In the genomic region with DNA sequence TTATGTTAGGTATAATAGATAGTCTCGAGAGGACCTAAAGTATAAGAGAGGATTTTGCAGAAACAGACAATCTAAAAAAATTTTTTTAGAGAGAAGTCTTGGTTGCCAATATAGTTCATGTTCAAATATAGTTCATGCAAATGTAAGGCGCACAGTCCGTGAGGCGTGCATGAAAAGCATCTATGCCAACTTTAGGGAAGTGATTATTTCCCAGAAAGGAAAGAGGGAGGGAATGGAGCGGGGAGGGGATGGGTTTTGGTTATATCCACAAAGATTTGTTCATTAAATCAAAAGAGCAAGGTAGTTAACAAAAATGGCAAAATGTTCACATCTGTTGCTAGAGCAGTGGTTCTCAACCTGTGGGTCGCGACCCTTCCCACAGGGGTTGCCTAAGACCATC, we compare ENCODE assay signal across 24 mouse cellular contexts.
A peak's percentile ranks its signal among the peaks of the same experiment; 100 is the strongest.
DNase-seq lines count a peak whose midpoint lies in the region; ATAC-seq and TF ChIP-seq lines count a peak whose summit lies in the region.
"Had no signal": no experiment of that assay in that cellular context is flagged by ENCODE, and none has a peak within 500 bp of the region (broad histone marks: within the 10 kb centered on the region; RNA-seq: fewer than 3 reads in every experiment).

No protein-coding gene starts in this region.

- H3K27me3 ChIP-seq in forebrain, postnatal 0 days (ENCODE audit: insufficient read depth, low read length): no peaks in the 10 kb centered on the region
- H3K27me3 ChIP-seq in forebrain, embryonic 16.5 days (replicated peaks; ENCODE audit: control insufficient read depth, insufficient read depth, low read length): no peaks in the 10 kb centered on the region
- H3K27me3 ChIP-seq: embryonic facial prominence, embryonic 13.5 days; embryonic facial prominence, embryonic 15.5 days; forebrain, embryonic 12.5 days had no signal

- TF ChIP-seq CTCF in forebrain, postnatal 0 days (IDR thresholded peaks at IDR 0.05; ENCODE audit: low read depth): no peak
- TF ChIP-seq CTCF in left cerebral cortex, adult 2 months (IDR thresholded peaks at IDR 0.05): no peak

- H3K4me3 ChIP-seq in forebrain, postnatal 0 days (ENCODE audit: low read depth, low read length): no peak overlapping the region
- no peak overlapping the region for H3K4me3 ChIP-seq in forebrain, embryonic 16.5 days (replicated peaks; ENCODE audit: low read length)
- no peak overlapping the region for H3K4me3 ChIP-seq in left cerebral cortex, adult 2 months
- H3K4me3 ChIP-seq: embryonic facial prominence, embryonic 13.5 days; embryonic facial prominence, embryonic 15.5 days; erythroblast, embryonic 14.5 days; forebrain, embryonic 10.5 days; forebrain, embryonic 12.5 days had no signal

- no peaks in the 10 kb centered on the region for H3K36me3 ChIP-seq in forebrain, postnatal 0 days (ENCODE audit: insufficient read depth)
- H3K36me3 ChIP-seq in forebrain, embryonic 16.5 days (ENCODE audit: control insufficient read depth, insufficient read depth): no peaks in the 10 kb centered on the region
- H3K36me3 ChIP-seq: embryonic facial prominence, embryonic 13.5 days; embryonic facial prominence, embryonic 15.5 days; forebrain, embryonic 10.5 days; forebrain, embryonic 12.5 days; G1E had no signal

- H3K9me3 ChIP-seq in forebrain, postnatal 0 days (ENCODE audit: low read length): no peaks in the 10 kb centered on the region
- H3K9me3 ChIP-seq in forebrain, embryonic 16.5 days (ENCODE audit: control insufficient read depth, low read length): no peaks in the 10 kb centered on the region
- H3K9me3 ChIP-seq: embryonic facial prominence, embryonic 13.5 days; embryonic facial prominence, embryonic 15.5 days; forebrain, embryonic 10.5 days; forebrain, embryonic 12.5 days; G1E had no signal

- no peaks in the 10 kb centered on the region for H3K4me1 ChIP-seq in forebrain, postnatal 0 days (ENCODE audit: insufficient read depth)
- H3K4me1 ChIP-seq in forebrain, embryonic 16.5 days (replicated peaks; ENCODE audit: control insufficient read depth, insufficient read depth, low read length): no peaks in the 10 kb centered on the region
- H3K4me1 ChIP-seq: embryonic facial prominence, embryonic 13.5 days; embryonic facial prominence, embryonic 15.5 days; forebrain, embryonic 10.5 days; forebrain, embryonic 12.5 days had no signal

- H3K27ac ChIP-seq in forebrain, postnatal 0 days (ENCODE audit: low read depth, low read length): no peak overlapping the region
- H3K27ac ChIP-seq in forebrain, embryonic 16.5 days (ENCODE audit: low read length): no peak overlapping the region
- H3K27ac ChIP-seq in left cerebral cortex, adult 2 months: no peak overlapping the region
- H3K27ac ChIP-seq: embryonic facial prominence, embryonic 13.5 days; embryonic facial prominence, embryonic 15.5 days; forebrain, embryonic 10.5 days; forebrain, embryonic 12.5 days had no signal

- no peak overlapping the region for H3K9ac ChIP-seq in forebrain, postnatal 0 days
- H3K9ac ChIP-seq in forebrain, embryonic 16.5 days (replicated peaks; ENCODE audit: low read depth, low read length): no peak overlapping the region
- H3K9ac ChIP-seq: embryonic facial prominence, embryonic 13.5 days; embryonic facial prominence, embryonic 15.5 days; forebrain, embryonic 12.5 days had no signal

- WGBS in forebrain, postnatal 0 days: 84% methylated on average over 7 of the region's 7 CpGs
- WGBS in forebrain, embryonic 16.5 days: 91% methylated on average over 7 of the region's 7 CpGs

- H3K4me2 ChIP-seq in forebrain, postnatal 0 days (ENCODE audit: low read depth): no peak overlapping the region
- no peak overlapping the region for H3K4me2 ChIP-seq in forebrain, embryonic 16.5 days (ENCODE audit: low read length)
- H3K4me2 ChIP-seq: embryonic facial prominence, embryonic 13.5 days; embryonic facial prominence, embryonic 15.5 days; forebrain, embryonic 12.5 days had no signal

- peak; percentile 19 for DNase-seq in forebrain, postnatal 0 days
- DNase-seq in left cerebral cortex, postnatal 14 days (ENCODE audit: low spot score in 2 of 2): peak; percentile 15 to 16
- DNase-seq in left cerebral cortex, adult 2 months (ENCODE audit: extremely low spot score in 1 of 2, low spot score in 2 of 2): no peak
- peak; percentile 13 for DNase-seq in A20 (ENCODE audit: low read depth, low spot score)
- no peak for DNase-seq in heart, adult 9 months (ENCODE audit: low spot score in 2 of 2)
- DNase-seq: adrenal gland, adult 8-10 months; adrenal gland, postnatal 14 days; adrenal gland, postnatal 36 days; cerebellum, adult 18-20 months; cerebellum, adult 8-10 months; cerebellum, adult 9-11 months; cerebellum, postnatal 14 days; cerebellum, postnatal 36 days; embryo, embryonic 11 days had no signal

- ATAC-seq in forebrain, postnatal 0 days: no peak
- ATAC-seq in forebrain, embryonic 16.5 days: no peak
- ATAC-seq: activated CD4-positive, CD25-positive, alpha-beta regulatory T cell, adult 4 months; forebrain, embryonic 14.5 days; Patski had no signal

- intact Hi-C loops in left cerebral cortex, postnatal 14 days (cut with DNase I): no loop called here
- intact Hi-C loops in left cerebral cortex, adult 2 months (cut with DNase I): no loop called here

Comparison
In these comparisons a context has a peak if more than half of its experiments do, and no peak if none do; other contexts are left out.
1. DNase-seq: peak in forebrain, postnatal 0 days (single experiment), left cerebral cortex, postnatal 14 days (2 of 2) and A20 (single experiment); none in left cerebral cortex, adult 2 months (0 of 2) and heart, adult 9 months (0 of 2).